Mouse (Mus musculus) R1 (cell line): ENCODE results near the gene Mfsd6.

ENCODE experiments used
- DNase-seq: peaks from one replicate; pipeline ENCODE4 v3.0.0-alpha.2; 2018; ENCODE audit warnings: low read depth, low spot score

Gene Mfsd6

GRCm38 (mm10) chr1:52640266-52640665 lies 87.0 kb downstream of the Mfsd6 start:
- DNase-seq = no peak

GRCm38 (mm10) chr1:52639090-52639489 lies 88.2 kb downstream of the Mfsd6 start:
- DNase-seq = no peak

- no peak for DNase-seq
Measured at GRCm38 (mm10) chr1:52638101-52638500, 89.2 kb downstream of the Mfsd6 start.

GRCm38 (mm10) chr1:52635932-52636331 lies 91.3 kb downstream of the Mfsd6 start:
- no peak for DNase-seq

- no peak for DNase-seq
Measured at GRCm38 (mm10) chr1:52634251-52634650, 93.0 kb downstream of the Mfsd6 start.

GRCm38 (mm10) chr1:52631570-52631969 lies 95.7 kb downstream of the Mfsd6 start:
- peak; percentile 63 for DNase-seq

- DNase-seq = peak; percentile 79
Measured at GRCm38 (mm10) chr1:52630937-52631299, 96.3 kb downstream of the Mfsd6 start.

GRCm38 (mm10) chr1:52630248-52630936 lies 96.9 kb downstream of the Mfsd6 start, which contains the start of gene Nemp2:
Gene Nemp2 (plus strand): TSS chr1:52630703.
- DNase-seq = peak; percentile 89

GRCm38 (mm10) chr1:52620442-52620841 lies 106.8 kb downstream of the Mfsd6 start:
- DNase-seq = no peak

- no peak for DNase-seq
Measured at GRCm38 (mm10) chr1:52618217-52618616, 109.0 kb downstream of the Mfsd6 start.

GRCm38 (mm10) chr1:52608486-52608885 lies 118.8 kb downstream of the Mfsd6 start:
- no peak for DNase-seq

- DNase-seq = no peak
Measured at GRCm38 (mm10) chr1:52607700-52608099, 119.6 kb downstream of the Mfsd6 start.
